Mouse (Mus musculus): ENCODE data around the gene Enox1. TPM values are rescaled to one million over a fixed set of nuclear protein-coding genes. Genes with fewer than 3 reads are reported as not detected.

Enox1 gene
- 0.43 TPM for total RNA-seq (2023)

GRCm38 (mm10) chr14:77156222-77156910 lies at the start of gene Enox1:
TSS of gene Enox1 (plus strand) at chr14:77156763.

Other genes with a start within 250 kb of the Enox1 start
- 0.43 TPM for gene Ccdc122, start 120.0 kb upstream of the Enox1 start, total RNA-seq (2023)
- gene Lacc1, start 119.9 kb upstream of the Enox1 start, total RNA-seq (2023): 1.4 TPM